Mouse (Mus musculus) hindbrain, embryonic 10.5 days (tissue): Measurements from ENCODE around the gene Hap1. TPM values are rescaled to one million over a fixed set of nuclear protein-coding genes. Genes with fewer than 3 reads are reported as not detected.
"Not testable (repeated sequence)": the region's sequence is repeated elsewhere in the genome, so short reads cannot be mapped to it uniquely, and the experiment has no call there.

ENCODE experiments used
- DNase-seq: peaks from one replicate; pipeline ENCODE4 v3.0.0-alpha.2; 2017; ENCODE audit warnings: low spot score
- H3K27ac ChIP-seq: fragments of 300-500 bp; sonication (generic); 2 replicates; pipeline ENCODE4 v1.5.1; 2016; ENCODE audit warnings: mild to moderate bottlenecking, moderate library complexity
- H3K27me3 ChIP-seq: fragments of 300-500 bp; sonication (generic); 2 replicates; pipeline ENCODE4 v1.6.1; 2016; ENCODE audit warnings: mild to moderate bottlenecking; ENCODE audit not compliant: poor library complexity, insufficient read depth, severe bottlenecking
- H3K36me3 ChIP-seq: fragments of 300-500 bp; sonication (generic); 2 replicates; pipeline ENCODE4 v1.6.1; 2016; ENCODE audit warnings: mild to moderate bottlenecking, moderate library complexity
- H3K4me1 ChIP-seq: fragments of 300-500 bp; sonication (generic); replicated peaks from 2 replicates; pipeline ENCODE4 v1.6.1; 2016; ENCODE audit warnings: mild to moderate bottlenecking
- H3K4me3 ChIP-seq: fragments of 300-500 bp; sonication (generic); 2 replicates; pipeline ENCODE4 v1.5.1; 2016; ENCODE audit warnings: mild to moderate bottlenecking, moderate library complexity
- H3K9me3 ChIP-seq: fragments of 300-500 bp; sonication (generic); 2 replicates; pipeline ENCODE4 v1.6.1; 2016; ENCODE audit warnings: mild to moderate bottlenecking, moderate library complexity
- WGBS: fragments of 180-500 bp; shearing (Covaris S2); methylation state at CpG from one replicate; pipeline ENCODE4 v1.1.7; 2016; 5-methylcytosine and 5-hydroxymethylcytosine counted together
- polyA plus RNA-seq: library from polyadenylated mRNA; unstranded; fragments of >200 nt; fragmentation: Nextera tagmentation; extraction: Ambion mirVana; gene quantifications from 2 replicates; pipeline ENCODE4 v1.2.1, GENCODE M21; 2016

Gene Hap1
- polyA plus RNA-seq, 1 experiment from 2014 or later, result 37.7 TPM

DNA sequence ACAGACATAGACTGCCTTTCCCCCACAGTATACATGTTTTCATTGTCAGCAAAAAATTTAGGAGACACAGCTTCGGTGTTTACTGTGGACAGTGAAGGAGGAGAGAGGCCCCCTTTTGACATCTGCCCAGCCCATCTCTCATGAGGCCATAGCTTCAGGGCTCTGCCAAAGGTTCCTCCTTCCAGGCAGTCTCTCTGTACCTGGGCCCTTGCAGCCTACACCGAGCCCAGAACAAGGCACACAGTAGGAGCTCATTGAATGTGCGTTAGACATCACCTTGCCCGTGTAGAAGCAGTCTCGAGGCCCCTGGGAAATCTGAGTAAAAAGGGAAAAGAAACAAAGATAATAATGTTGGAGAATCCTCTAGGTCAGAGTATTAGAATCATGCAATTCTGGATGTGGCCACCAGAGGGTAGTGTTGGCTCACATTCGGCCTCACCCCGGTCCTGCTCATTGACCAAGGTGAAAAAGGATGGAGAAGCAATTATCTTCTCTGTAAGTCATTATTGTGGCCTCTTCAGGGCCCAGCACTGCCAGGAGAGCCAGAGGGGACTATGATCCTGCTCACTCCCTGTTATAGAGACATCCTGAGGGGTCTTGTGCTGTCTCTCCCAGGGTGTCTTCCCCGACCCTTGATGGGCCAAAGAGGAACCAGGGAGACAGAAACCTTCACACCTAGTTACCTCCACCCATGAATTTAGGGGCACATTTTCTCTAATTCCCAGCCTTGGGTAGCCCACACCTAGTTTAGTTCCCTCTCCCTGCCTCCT, 6.5 kb upstream of the Hap1 start:
- Histone ChIP-seq H3K36me3 (no peaks in the 10 kb centered on the region), H3K27ac (no peak overlapping the region), H3K27me3 (peaks cover 47% of the 10 kb centered on the region), H3K4me1 (peaks cover 21% of the 10 kb centered on the region), H3K4me3 (no peak overlapping the region), H3K9me3 (no peaks in the 10 kb centered on the region)
- DNase-seq, result peak; percentile 80
- WGBS, result 13% methylated on average over 8 of the region's 8 CpGs

DNA sequence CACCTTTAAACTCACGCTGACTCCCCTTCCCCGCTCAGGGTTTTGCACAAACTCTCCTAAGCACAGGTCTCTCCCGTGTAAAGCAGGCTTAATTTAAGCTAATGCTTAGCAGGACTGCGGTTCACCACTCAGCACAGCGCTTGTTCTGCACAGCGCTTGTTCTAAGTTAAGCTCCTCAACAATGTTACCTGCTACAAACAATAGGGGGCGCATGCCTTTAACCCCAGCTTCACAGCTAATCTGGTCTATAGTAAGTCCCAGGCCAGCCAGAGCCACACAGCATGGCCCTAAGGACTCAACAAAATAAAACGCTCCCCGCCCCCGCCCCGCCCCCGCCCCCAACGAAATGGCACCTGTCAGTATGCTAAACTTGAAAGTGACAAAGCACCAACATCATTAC, 5.1 kb upstream of the Hap1 start:
- H3K36me3 ChIP-seq, H3K4me3 ChIP-seq, DNase-seq, H3K9me3 ChIP-seq, H3K27ac ChIP-seq: not testable (repeated sequence)
- no CpG with 5 or more reads among the region's 13 CpGs for WGBS
- peaks cover 61% of the 10 kb centered on the region for H3K27me3 ChIP-seq
- peaks cover 28% of the 10 kb centered on the region for H3K4me1 ChIP-seq

DNA sequence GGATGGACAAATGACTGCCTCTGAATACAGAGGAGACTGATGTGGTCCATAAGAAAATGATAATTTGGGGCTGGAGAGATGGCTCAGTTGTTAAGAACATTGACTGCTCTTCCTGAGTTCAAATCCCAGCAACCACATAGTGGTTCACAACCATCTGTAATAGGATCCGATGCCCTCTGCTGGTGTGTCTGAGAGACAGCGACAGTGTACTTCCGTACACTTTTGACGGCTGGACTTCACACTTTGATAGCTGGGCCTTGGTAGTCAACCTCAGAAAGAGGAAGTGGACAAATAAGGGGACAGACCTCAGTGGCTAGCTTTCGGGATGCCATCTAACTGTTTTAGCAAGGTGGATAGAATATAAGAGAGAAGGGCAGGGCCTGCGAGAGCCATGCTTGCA, 4.2 kb upstream of the Hap1 start:
- no peak for DNase-seq
- Histone ChIP-seq H3K4me1 (peaks cover 33% of the 10 kb centered on the region), H3K9me3 (no peaks in the 10 kb centered on the region), H3K36me3 (no peaks in the 10 kb centered on the region), H3K4me3 (no peak overlapping the region), H3K27ac (no peak overlapping the region), H3K27me3 (peaks cover 68% of the 10 kb centered on the region)
- WGBS, result 79% methylated on average over 6 of the region's 6 CpGs

DNA sequence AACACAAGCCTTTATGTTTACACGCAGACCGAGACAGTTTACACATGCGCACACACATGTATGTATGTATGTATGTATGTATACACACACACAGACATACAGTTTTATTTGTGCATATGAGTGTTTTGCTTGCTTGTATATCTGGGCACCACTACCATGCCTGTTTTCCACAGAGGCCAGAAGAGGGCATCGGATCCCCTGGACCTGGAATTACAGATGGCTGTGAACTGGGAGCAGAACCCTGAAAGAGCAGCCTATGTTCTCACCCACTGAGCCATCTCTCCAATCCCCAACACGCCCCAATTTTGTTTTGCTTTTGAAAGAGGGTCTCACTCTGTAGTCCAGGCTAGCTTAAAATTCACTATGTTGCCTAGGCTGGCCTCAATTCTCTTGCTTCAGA, 1.5 kb upstream of the Hap1 start:
- peaks cover 80% of the 10 kb centered on the region for H3K27me3 ChIP-seq
- 52% methylated on average over 5 of the region's 5 CpGs for WGBS

DNA sequence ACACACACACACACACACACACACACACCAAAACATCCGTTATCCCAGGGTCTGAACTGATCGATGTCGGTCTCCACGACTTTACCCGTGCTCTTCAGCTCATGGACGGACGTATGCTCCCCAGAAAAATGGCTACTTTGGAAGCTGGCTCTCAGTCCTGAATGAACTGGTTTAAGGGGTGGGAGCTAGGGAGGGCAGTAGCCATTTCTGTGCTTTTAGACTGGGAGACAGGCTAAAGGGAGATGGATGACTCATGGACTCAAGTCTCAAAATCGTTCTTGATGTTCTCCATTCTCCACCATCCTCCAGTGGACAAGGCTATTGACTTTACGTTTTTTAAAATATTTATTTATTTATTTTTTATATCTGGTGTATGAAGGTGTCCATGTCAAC, 887 bp upstream of the Hap1 start:
- peak overlapping the region; percentile 85 for H3K4me3 ChIP-seq
- 20% methylated on average over 9 of the region's 9 CpGs for WGBS
- DNase-seq, result no peak
- peaks cover 34% of the 10 kb centered on the region for H3K4me1 ChIP-seq
- no peaks in the 10 kb centered on the region for H3K9me3 ChIP-seq
- peaks cover 21% of the 10 kb centered on the region for H3K36me3 ChIP-seq
- H3K27me3 ChIP-seq, result peaks cover 80% of the 10 kb centered on the region
- H3K27ac ChIP-seq, result peak overlapping the region; percentile 93

More for the DNA sequence above, 1.5 kb upstream of the Hap1 start:
- no peak for DNase-seq
- no peak overlapping the region for H3K27ac ChIP-seq
- H3K36me3 ChIP-seq, result peaks cover 17% of the 10 kb centered on the region
- H3K4me1 ChIP-seq, result peaks cover 28% of the 10 kb centered on the region
- H3K9me3 ChIP-seq, result no peaks in the 10 kb centered on the region
- no peak overlapping the region for H3K4me3 ChIP-seq

DNA sequence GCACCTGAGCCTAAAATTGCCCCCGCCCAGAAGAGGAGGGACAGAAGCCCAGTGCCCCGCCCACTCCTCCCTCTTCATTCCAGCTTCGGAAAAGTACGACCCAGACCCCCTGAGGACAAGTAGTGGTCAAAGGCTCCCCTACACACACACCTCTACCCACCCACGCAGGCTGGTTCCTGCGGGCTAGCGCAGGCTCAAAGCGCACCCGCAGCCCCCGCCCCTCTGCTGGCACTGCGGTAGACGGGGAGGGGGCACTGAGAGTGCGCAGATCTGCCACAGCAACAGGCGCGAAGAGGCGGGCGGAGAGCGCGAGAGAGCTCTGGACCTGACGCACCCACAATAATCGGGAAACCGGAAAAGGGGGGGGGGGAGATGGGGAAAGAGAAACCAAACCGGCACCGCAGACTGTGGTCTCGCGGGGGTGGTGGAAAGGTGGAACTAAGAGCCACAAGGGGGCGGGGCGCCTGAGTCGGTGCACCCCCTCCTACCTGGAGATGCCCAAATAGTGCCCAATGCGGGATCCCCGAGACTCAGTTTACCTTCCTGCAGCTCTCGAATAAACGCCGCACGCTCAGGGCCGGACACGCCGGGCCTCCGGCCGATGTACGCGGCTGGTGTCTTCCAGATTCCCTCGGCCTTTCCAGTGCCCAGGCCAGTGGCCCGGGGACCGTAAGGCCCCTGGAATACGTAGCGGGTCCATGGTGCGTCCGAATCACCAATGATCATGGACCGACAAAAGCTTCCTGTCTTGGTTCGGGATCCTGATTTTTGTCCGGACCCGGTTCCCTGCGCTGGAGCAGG, 577 bp downstream of the Hap1 start:
- Histone ChIP-seq H3K27ac (peak overlapping the region; percentile 93), H3K9me3 (no peaks in the 10 kb centered on the region), H3K36me3 (peaks cover 30% of the 10 kb centered on the region), H3K4me1 (peaks cover 37% of the 10 kb centered on the region), H3K27me3 (peaks cover 76% of the 10 kb centered on the region), H3K4me3 (peak overlapping the region; percentile 85)
- WGBS, result 1% methylated on average over 54 of the region's 54 CpGs
- peak; percentile 43 for DNase-seq

DNA sequence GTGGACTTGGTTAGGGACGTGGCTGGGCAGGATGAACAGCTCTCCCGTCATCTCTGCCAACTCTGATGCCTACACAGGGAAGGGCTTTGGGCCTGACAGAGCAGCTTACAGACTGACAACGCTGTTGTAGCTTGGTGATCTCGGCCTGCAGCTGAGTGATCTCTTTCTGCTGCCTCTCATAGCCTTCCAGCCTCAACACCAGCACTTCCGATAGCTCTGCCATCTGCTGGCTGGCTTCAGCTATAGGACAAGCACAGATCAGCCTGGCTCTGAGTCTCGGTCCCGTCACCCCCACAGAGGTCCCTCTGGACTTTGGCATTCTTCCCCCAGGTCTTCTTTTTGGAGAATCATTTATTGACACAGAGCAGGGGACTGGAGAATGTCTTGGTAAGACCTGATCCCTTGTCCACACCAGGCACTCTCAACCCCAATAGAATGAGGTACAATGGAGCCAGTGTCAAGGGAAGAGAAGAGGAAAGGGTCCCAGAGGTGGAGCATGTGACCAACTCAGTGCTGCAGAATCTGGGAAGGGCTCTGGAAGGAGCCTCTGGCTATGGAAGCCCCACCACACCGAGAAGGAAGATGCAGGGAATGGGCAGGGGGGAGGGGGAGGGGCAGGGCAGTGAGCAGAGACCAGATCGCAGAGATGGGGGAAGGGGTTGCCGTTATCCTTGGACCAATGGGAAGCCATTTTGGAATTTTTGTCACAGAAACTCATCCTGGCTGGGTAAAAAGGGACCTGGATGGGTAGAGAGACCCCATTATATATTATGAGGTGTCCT, 3.7 kb downstream of the Hap1 start:
- H3K4me3 ChIP-seq, result no peak overlapping the region
- peaks cover 45% of the 10 kb centered on the region for H3K27me3 ChIP-seq
- peaks cover 41% of the 10 kb centered on the region for H3K4me1 ChIP-seq
- no peaks in the 10 kb centered on the region for H3K9me3 ChIP-seq
- peaks cover 47% of the 10 kb centered on the region for H3K36me3 ChIP-seq
- whole genome bisulfite sequencing, result 42% methylated on average over 10 of the region's 10 CpGs
- DNase-seq, result peak; percentile 37
- 0 out of 2 replicates have a peak overlapping the region, but pooled peaks have one; percentile 20 for H3K27ac ChIP-seq

DNA sequence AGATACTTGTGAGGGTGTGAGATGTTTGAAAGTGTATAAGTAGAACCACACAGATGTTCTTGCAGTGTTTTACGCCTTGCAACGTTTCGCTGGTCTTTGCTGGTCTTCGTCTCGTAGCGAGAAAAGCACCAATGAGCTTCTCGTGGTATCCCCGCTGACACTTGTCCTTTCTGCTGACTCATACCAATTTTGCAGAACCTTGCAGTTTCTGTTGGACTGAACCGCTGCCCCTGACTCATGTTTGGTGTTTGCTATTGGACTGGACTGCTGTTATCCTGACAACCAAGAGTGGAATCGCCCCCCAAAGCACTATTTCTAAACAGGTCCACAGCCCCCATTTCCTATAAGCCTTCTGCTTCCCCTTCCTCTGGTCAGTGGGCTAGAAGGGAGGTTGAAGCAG, 11.7 kb downstream of the Hap1 start:
- Histone ChIP-seq H3K27me3 (no peaks in the 10 kb centered on the region; the same call in 1 of the 2 replicates), H3K36me3 (peaks cover 10% of the 10 kb centered on the region; the same call in 1 of the 2 replicates), H3K4me1 (0 out of 2 replicates have a peak, but pooled peaks cover 4% of the 10 kb centered on the region), H3K4me3 (no peak overlapping the region), H3K9me3 (no peaks in the 10 kb centered on the region), H3K27ac (no peak overlapping the region)
- WGBS, result 92% methylated on average over 10 of the region's 10 CpGs
- no peak for DNase-seq

DNA sequence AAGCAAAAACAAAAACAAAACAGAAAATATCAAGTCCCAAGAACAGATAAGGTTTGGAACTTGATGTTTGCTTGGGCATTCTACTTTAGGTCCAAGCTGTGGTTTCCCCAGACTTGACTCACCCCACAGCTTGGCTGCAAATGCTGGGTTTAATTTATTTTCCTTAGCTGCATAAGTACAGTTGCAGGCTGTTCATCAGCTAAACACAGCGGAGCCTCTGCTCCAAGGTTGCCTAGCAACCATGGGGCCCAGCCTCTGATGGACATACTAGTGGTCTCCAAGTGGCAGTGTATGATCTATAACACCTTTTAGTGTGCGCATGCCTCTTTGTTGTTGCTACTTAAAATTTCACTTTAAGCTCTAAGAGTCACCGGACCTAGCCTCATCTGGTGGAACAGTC, 20.2 kb downstream of the Hap1 start:
- peak; percentile 49 for DNase-seq
- H3K36me3 ChIP-seq, result no peaks in the 10 kb centered on the region
- peaks cover 43% of the 10 kb centered on the region for H3K4me1 ChIP-seq
- H3K4me3 ChIP-seq, result no peak overlapping the region
- H3K9me3 ChIP-seq, result no peaks in the 10 kb centered on the region
- 69% methylated on average over 3 of the region's 3 CpGs for WGBS
- no peaks in the 10 kb centered on the region; the same call in 1 of the 2 replicates for H3K27me3 ChIP-seq
- peak overlapping the region; percentile 2; the same call in 1 of the 2 replicates for H3K27ac ChIP-seq

DNA sequence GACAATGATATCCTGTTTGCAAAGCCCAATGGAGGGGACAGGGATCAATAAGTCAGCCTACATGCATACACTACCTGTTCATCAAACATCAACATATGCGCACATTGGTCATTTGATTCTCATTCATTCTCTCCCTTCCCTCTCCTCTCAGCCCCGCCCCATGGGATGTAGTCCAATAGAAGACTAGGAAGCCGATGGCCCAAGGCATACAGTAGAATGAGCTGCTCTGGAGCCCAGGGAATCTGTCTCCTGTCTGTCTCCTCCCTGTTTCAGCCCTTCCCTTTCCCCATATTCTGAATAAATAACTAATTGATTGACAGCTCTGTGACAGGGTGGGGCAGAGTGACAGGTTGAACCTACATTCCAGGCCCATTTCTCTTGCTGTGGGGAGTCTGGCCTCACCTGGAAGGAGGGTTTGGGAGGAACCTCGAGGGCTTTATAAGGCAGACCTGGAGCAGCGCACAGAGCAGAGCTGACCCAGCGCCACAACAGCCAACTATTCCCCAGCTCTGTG, 21.9 kb downstream of the Hap1 start, which contains the start of gene Gast:
Gene Gast, plus strand, starts transcription at position 464 of the 514 bp plus-strand sequence.
- no peak for DNase-seq
- no peaks in the 10 kb centered on the region for H3K9me3 ChIP-seq
- peaks cover 52% of the 10 kb centered on the region for H3K4me1 ChIP-seq
- H3K4me3 ChIP-seq, result no peak within 1 kb of the TSS
- 0 out of 2 replicates have a peak within 1 kb of the TSS, but pooled peaks have one; percentile 25 for H3K27ac ChIP-seq
- 86% methylated on average over 6 of the region's 6 CpGs for WGBS
- no peaks in the 10 kb centered on the region for H3K27me3 ChIP-seq
- no peaks in the 10 kb centered on the region for H3K36me3 ChIP-seq

DNA sequence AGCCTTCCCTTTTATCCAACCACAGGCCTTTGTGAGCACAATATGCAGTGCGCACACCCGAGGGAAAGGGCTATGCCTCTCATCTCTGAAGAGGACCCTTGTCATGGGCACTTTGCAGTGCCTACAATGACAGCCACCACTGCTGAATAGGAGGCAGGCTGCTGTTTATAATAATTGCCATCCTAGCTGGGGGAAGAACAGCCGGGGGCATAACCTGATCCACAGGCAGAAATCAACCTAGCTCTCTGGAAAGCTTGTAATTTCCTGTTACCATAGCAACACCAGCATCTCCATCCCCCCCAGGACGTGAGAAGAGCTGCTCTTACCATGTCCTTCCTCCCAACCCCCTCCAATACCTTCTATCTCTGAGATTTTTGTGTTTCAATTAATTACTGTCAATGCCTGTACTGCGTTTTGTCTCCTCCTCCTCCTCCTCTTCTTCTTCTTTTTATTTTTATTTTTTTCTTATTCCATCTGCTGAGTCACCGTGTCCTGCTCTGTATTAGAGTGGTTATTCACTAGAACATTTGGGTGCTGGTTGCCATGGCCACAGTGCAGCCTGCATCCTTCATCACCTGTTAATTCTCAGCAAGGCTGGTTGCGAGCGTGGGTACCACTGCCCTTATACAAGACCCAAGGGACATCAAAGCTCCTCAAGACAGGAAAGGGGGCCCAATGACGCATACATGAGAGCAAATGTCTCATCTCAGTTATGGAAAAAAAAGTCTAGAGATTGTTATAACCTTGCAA, 23.0 kb downstream of the Hap1 start:
- peak; percentile 16 for DNase-seq
- Histone ChIP-seq H3K9me3 (no peaks in the 10 kb centered on the region), H3K36me3 (no peaks in the 10 kb centered on the region), H3K27me3 (no peaks in the 10 kb centered on the region), H3K27ac (peak overlapping the region; percentile 66; the same call in 1 of the 2 replicates), H3K4me3 (no peak overlapping the region), H3K4me1 (peaks cover 52% of the 10 kb centered on the region)
- 64% methylated on average over 9 of the region's 9 CpGs for WGBS
